Mouse (Mus musculus): ENCODE data around the gene Celsr1.

DNA sequence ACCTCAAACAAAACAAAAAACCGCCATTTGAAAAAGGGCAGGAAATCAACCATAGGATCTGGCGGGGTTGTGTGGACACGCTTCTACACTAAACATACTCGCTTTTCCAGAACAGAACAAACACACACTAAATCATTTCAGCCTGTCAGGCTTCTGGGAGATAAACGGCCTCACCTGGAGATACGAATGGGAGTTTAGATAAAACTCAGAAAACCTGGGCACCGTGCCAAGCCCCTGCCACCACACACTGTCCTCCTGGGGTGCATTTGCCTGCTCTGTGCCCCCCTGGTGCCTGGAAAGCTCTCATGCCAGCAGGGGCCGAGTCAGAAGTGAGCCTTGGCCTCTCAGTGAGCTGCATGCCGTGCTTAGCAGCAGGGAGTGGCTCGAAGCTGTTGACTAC lies 123.6 kb downstream of the Celsr1 start:
- TF ChIP-seq CTCF (IDR thresholded peaks at IDR 0.05; ENCODE audit: borderline replicate concordance, control insufficient read depth, extremely low read depth, insufficient read depth, low read length, poor library complexity), result no peak
- no peak for TF ChIP-seq POLR2A (IDR thresholded peaks at IDR 0.05; ENCODE audit: control insufficient read depth, extremely low read depth, insufficient read depth, low read length, poor library complexity)
